Mouse (Mus musculus): Measurements from ENCODE around the gene Sardh.

Sardh gene

DNA sequence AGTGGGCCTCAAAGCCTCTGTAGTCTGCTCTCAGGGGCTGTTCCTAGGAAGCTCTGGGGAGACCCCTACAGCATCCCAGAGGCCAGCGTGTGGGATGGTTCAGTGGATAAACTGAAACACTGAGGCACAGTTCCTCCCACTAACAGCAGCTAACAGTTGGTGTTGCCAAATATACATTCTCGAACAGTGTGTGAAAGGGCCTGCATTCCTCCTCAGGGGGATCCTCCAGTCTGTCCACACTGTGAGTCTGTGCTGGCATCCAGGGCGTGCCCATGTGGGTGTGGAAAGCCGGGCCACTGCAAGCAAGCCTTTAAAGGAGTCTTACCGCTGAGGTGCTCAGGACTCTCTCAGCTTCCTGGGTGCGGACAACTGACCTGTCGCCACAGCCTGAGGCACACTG, 21.6 kb downstream of the Sardh start:
- peak in 1 of 2 experiments; percentile 70 for DNase-seq (ENCODE audit: low spot score in 2 of 2)

DNA sequence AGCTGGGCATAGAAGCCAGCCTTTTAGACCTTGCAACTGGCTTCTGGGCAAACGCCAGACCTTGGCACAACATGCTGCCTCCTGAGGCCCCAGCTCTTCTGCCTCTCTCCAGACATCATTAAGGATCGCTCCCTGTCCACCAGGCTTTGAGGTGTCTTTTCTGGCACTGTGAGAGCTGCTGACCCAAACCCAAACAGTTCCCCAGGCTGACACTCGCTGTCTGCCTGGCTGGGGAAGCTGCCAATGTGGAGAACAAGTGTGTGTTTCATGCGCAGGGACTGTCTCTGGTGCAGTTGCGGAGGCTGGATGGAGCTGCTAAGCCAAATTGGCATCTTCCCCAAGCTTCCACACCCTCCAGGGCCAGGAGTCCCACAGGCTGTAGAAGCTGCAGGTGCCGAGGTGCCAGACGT, 25.1 kb downstream of the Sardh start:
- DNase-seq (ENCODE audit: low spot score in 2 of 2), result peak in 1 of 2 experiments; percentile 87

DNA sequence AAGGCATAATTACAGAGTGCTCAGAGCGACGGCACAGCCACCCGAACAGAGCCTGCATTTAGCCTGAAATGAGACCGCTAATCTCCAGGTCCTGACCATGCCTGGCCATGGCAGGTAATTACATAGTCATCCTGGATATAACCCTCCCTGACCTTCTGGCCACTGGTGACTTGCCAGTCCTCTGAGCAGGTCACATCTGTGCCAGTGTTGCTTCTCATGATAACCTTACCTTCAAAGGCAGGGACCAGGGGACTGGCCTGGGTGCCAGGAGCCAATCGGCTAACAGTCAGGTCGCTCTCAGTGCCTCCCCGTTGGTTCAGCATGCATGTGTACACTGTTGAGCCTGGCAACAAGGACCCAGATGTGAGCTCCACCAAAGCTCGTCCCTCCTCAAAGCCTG, 29.6 kb downstream of the Sardh start:
- no peak for DNase-seq (ENCODE audit: low spot score in 2 of 2)

DNA sequence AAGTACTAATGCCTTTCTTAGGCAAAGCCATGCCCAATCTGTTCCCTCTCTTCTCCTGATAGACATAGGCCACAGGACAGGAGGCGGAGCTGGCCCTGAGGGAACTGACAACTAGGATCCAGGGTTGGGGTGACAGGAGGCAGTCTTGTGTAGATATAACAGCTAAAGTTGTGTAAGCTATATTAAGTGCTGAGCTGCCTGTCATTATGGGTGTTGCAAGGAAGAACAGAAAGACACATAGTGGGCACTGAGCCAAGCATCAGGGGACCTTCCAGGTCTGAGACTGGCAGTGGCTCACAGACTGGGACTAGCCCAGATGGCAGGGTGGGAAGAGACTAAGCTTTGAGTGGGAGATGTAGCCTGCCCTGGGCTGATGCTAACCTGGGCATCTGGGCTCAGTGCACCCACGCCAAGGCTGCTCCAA, 30.0 kb downstream of the Sardh start:
- DNase-seq (ENCODE audit: low spot score in 2 of 2), result no peak

DNA sequence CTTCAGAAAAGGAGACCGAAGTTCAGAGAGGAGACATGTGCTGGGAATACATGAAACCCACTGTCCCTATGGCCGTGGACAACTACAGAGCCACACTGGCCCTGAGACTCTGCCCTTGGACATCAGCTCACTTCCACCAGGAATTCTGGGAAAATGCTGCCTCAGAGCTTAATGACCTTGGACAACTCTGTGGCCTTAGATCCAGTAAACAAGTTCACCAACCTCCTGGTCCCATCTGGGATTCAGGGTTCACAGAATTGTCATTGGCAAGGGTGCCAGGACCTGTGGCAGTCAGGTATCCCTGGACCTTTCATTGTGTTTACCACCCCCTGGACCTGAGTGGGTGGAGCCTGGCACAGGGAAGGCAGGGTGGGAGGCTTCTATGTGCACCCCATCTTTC, 32.6 kb downstream of the Sardh start:
- DNase-seq (ENCODE audit: low spot score in 2 of 2), result no peak

DNA sequence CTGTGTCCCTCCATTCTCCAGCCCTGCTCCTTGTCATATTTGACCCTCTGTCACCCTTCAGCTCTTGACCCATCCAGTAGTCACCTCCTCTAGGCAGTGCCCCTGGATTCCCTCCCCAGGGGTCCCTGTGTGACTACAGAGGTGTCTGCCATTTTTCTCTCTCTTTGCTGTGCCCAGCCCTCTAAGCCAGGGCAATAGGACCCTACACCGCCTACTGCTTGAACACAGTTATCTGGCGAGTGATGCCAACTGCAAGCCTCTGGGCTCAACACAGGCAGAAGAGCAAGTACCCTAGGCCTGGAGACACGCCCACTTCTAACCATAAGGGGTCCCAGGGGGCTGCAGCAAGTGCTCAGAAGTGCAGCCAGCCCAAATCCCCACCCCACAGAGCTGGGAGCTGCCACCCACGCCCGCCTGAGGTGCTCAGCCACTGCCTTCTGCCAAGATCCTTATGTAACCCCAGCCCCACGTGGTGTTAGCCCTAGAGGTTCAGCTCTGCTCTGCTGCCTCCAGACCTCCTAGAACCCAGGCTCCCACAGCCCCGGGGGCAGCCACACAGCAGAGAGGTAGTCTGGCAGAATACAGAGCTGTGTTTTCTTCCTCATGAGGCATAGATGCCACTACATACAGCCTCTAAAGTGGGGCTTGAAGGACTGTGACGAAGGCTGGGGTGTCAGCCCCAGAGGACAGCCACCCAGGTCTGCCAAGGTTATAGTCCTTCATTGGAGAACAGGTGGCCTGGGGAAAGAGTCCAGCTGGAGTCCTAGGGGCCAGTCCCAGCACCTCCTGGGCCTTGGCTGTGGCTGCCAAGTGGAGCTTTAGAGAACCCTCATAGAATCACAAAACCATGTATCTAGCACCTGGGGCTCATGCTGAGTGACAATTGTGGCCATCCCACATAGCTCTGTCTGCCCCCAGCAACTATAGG, 35.9 kb downstream of the Sardh start:
- DNase-seq (ENCODE audit: low spot score in 2 of 2), result peak in 1 of 2 experiments; percentile 63

DNA sequence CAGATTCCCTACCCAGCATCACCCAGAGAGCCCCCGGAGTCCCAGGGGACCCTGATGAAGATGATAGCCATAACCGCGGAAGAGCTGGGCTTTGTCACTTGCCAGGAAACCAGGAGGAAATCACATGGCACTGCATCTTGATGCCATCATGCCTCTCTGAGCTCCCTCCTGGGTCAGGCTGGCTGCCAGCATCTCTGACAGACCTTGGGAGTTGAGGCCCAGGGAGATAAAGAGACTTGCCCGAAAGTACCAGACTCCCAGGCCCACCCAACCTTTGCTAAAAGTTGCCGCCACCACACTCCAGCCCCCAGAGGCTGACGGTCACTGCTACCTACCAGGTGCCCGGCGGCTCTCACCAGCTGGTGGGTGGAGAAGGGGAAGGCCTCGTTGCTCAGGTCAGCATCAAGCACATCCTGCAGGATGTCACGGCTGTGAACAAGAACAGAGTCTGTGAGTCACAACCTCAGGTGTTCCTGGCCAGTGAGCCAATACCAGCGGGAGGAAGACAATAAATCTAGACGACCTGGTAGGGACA, 37.4 kb downstream of the Sardh start:
- DNase-seq (ENCODE audit: low spot score in 2 of 2), result no peak

DNA sequence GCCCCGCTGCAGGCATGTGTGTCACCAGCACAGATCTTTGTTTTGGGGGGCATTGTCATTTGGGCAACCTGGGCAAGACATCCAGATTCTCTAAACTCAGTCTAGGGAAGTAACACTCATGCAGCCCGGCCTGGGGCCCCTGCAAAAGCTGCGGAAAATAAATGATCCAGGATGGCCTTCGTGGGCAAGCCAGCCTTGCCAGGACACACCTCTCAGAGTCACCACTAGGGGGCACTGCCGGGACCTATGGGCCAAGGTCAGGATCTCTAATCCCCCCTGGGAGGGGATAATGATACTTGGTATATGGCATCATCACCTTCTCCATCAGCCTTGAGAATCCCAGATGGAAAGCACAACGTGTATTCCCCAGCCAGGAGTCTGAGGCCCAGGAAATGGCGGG, 37.9 kb downstream of the Sardh start:
- DNase-seq (ENCODE audit: low spot score in 2 of 2), result no peak

DNA sequence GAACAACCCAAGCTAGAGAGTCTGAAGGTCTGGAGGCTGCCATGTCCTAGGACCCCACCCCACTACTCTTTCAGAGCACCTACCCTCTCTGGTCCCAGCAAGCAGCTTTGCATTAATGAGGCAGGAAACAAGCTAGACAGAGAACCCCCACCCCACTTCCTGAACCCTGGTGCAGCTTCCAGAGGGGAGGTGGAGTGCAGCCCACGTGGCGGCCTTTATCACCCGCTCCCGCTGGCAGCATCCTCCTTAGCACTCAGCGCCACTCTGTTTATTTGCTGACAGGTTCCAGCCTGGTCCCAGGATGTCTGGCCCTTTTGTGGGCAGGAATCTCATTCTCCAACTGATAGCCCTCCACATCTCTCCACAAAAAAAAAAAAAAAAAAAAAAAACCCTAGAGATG, 38.3 kb downstream of the Sardh start:
- DNase-seq (ENCODE audit: low spot score in 2 of 2), result no peak

DNA sequence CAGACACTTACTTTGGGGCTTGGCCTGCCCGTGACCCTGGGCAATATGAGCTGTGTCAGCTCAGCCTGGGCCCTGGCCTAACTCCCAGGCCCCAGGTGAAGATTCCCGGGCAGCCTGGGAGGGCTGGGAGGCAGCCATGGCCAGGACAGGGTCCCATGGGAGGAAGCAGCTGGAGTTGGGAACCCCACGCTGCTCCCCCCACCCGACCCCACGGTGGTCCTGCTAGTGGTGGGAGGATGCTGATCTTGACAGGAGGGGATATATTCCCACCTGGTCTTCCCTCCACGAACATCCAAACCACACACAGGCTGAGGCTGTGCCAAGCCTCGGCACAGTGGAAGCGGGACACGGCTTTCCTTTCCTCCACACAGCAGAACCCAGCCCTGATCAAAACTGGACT, 38.8 kb downstream of the Sardh start:
- DNase-seq (ENCODE audit: low spot score in 2 of 2), result no peak

DNA sequence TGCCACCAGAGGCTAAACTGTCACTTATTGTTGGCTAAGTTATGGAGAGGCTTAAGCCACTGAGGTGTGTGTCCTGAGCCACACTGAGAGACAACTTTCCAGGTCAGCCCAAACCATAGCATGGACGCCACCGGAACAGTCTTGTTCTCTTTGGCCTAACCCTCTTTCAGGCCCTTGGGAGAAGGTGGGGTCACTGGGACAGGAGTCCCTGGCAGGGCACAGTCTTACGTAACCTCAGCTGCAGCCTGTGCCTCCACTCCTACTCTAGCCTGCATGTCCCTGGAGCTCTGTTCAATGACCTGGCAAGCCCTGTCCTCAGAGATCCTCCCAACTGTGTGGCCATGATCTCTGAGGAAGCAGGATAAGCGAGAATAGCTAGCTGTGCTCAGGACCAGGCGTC, 41.0 kb downstream of the Sardh start:
- DNase-seq (ENCODE audit: low spot score in 2 of 2), result no peak

DNA sequence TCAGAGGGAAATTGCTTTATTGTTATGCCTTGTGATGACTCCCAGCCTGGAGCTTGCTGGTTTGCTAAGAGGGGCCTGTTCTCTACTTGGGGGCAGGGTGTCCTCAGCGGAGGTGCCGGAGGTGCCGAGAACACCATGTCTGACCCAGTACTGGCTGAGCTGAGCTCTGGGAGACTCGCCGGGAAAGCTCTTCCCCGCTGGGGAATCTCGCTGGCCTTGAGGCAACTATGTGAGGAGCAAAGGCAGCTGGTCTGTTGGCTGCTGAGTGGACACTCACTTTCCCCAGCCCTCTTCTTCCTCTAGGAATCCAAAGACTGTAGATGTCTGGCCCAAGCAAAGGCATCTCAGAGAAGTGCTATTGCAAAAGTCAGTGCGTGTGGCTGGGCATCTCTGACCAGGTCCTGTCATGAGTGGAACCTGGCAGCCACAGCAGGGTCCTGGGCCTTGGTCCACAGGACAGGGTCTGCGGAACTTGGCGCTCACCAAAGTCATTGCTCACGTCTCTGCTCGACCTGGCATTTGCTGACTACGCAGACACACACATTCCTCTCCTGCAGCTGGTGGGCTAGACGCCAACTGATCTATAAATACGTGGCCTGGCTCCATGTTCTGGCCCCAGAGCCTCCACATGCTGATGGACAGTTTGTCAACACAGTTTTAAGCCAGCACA, 41.9 kb downstream of the Sardh start:
- DNase-seq (ENCODE audit: low spot score in 2 of 2), result no peak

DNA sequence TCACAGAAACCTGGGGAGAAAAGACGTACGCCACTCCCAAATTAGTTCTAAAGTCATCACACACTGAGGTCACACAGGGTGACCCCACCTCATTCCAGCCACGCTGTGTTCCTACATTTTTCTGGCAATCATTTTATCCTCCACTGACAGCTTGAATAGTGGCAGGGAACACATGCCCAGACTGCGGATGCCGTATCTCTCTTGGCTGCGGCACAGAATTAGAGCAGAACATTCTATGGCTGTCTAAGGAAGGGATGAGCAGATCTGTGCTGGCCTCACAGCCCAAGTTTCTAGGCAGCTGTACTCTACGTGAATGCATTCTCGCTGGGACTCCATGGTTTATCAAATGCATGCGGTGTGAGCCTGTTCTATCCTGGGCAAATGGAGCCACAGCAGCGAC, 42.5 kb downstream of the Sardh start:
- DNase-seq (ENCODE audit: low spot score in 2 of 2), result peak in 1 of 2 experiments; percentile 31

DNA sequence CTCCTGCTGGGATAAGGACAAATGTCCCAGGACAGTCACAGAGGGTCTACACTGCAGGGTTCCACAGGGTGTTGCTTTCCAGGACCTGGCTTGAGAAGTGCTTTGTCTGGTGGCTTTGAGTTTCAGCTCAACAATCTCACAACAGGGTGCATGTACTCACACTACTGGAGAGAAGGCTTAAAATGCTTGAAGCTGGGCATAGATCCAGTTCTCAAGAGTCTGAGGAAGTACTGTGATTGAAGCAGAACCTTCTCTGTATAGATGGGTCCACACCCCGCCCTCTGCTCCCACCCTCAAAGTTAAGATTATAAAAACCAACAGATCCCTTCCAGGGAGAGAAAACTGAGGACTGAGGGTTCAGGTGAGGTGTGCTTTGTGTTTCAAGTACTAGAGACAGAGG, 47.6 kb downstream of the Sardh start:
- DNase-seq (ENCODE audit: low spot score in 2 of 2), result no peak

DNA sequence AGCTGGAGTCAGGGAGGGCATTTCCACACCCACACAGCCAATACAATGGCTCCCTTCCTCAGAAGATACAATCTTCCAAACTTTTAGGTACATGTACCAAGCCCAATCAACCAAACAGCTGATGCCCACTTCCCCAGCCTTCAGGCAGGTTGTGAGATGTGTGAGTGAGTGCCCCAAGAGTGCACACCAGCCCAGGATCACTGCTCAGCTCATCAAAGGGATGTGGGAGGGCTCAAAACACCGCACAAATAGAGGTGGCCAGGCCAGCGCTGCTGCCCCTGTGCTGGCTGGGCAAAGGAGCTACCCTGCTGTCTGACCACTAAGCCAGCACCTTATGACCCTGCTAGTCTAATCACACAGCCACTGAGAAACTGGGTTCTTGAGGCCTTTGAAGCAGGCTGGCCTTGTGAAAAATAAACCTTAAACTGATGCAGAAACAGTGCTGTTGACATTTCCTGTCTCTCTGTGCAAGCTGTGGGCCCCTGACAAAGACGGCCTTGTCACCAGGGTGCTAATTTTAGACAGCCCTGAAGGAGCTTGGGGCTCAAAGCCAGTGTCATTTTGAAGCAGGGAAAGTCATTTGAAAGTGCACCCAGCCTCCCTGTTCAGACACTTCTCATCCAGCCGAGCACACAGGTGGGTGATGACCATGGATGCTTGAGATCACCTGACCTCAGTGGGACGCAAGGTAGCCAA, 49.4 kb downstream of the Sardh start:
- no peak for DNase-seq (ENCODE audit: low spot score in 2 of 2)

DNA sequence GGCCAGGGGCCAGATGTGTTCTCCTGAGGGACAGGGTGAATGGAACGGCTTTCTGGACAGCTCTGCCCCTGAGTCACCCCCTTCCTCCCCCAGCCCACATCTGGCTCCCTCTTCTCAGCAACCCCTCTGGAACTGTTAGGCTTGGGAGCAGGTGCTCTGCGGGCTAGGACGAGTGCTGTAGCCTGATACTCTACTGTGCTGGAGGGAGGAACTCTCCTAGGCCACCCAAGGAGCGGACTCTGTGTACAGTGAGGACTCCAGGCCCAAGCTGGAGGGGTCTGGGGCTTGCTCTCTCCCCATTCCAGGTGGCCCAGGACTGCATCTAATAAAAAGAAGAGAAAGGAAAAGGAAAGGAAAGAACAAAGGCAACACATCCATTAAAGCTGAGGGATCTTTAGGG, 58.1 kb downstream of the Sardh start:
- no peak for DNase-seq (ENCODE audit: low spot score in 2 of 2)

DNA sequence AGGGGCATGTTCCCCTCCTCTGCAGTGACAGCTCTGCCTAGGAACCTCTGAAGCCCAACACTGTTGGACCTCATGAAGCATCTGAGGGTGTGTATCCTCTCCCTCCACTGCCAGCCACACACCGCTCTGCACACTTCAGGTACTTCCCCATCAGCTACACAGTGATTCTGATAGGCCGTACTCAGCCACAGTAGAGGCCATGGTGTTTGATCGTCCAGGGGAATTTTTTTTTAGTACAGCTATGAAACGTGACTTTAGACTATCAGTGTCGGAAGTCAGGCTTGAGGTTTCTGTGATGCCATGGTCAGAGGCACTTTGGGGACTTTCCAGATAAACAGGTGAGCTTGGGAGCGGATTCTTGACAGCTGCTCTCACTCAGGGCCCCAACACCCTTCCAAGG, 60.6 kb downstream of the Sardh start:
- no peak for DNase-seq (ENCODE audit: low spot score in 2 of 2)

DNA sequence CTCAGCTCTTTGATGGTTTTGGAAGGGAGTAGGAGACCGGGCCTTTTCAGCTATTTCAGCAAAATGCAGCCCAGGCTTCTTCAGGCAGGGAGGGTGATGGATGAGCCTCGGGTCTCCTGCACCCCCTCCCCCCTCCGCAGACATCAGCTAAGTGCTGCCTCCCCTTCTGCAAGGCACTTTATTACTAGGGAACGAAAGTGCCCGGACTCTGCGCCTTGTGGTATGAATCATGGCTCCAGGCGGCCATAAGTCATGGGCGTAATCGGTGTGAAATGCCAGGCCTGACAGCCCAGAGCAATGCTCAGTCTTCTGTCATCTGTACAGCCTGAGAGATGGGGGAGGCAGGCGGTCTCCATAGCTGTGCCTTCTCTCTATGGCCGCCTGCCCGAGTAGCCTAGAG, 64.4 kb downstream of the Sardh start:
- DNase-seq (ENCODE audit: low spot score in 2 of 2), result no peak

DNA sequence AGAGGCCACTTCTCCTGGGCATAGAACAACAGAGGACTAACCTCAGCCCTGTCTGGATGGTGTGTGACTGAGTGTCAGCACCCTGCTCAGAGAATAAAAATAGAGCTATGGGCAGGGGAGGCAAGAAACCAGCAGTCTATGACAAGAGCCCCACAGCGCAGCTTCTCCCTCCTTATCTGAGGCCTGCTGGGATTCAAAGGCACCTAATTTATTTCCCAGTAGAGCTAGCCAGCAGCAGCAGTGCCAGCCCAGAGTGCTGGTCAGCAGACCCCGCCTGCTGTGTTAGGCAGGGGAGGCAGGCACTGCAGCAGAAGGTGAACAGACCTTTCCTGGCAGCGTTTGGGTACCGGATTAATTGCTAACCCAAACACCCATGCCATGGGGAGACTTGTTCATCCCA, 66.2 kb downstream of the Sardh start:
- no peak for DNase-seq (ENCODE audit: low spot score in 2 of 2)

DNA sequence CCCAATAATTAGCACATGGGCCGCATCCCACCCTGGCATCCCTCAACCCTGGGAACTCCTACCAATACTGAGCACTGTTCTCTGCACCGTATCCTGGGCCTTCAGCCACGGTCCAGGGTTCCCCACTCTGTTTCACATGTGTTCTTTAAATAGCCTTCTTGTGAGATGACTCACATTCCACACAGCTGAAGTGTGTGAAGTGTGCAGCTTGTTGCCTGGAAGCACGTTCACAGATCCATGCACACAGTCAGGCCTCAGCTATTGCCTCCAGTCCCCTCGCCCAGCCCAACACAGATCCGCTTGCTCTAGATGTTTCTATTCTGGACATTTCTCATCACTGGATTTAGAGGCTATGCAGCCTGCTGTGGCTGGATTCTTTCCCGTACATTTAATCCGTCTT, 69.0 kb downstream of the Sardh start:
- peak; percentile 42 to 53 for DNase-seq (ENCODE audit: low spot score in 2 of 2)

DNA sequence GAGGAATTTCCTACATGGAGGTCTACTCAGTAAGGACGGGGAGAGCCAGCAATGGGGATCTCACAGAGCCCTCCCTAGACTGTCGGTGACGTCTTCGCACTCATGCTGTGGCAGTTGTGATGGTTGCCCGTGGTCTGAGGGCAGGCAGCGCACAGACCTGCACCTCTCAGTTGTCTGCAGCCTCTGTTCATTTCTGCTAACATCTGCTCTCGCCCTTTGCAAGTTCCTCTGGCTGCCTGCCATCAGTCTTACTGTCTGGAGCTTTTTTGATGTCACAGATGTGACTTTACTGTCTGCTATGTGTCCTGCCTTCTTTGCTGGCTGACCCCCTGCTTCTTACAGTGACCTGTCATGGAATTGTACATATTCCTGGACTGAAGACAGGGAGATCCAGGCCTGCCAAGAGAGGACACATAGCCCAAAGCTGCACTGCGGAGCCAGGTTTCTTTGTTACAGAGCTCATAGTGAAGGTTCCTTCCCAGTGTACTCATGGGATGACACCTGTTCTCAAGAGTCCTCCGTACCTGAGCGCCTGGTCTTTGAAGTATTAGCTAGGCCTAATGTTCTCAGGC, 72.4 kb downstream of the Sardh start:
- DNase-seq (ENCODE audit: low spot score in 2 of 2), result no peak

DNA sequence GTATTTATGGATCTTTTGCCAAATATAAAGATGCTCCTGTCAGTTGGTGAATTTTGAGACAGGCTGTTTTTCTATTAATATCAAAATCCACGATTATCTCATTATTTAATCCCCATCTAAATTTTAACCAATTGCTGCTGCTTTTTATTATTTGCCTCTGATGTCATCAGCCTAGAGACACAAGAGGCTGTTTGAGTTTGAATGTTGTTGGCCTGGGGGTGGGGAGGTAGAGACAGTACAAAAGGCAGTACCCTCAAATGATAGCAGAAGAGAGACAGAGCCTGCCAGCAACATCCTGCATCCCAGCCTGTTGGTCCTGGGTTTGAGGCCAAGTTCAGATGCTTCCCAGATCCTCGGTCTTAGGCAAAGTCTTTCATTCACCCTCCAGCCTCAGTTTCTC, 73.9 kb downstream of the Sardh start:
- DNase-seq (ENCODE audit: low spot score in 2 of 2), result no peak

All from left cerebral cortex, adult 9 months (tissue).